Mouse (Mus musculus) limb, embryonic 13.5 days (tissue): ENCODE measurements at regions not wholly inside any gene's neighbourhood (a gene's known extent, or its start where the extent isn't known, plus 50 kb on each side); places are given as distances from the start of the nearest gene placed in this dataset.
A peak's percentile ranks its signal among the peaks of the same experiment; 100 is the strongest.

ENCODE experiments used
- ATAC-seq: fragments of 200-750 bp; cut with Nextera tagmentation; 2 replicates; pipeline ENCODE4 v1.8.0; 2017; ENCODE audit warnings: low read depth, moderate number of reproducible peaks, moderate TSS enrichment; ENCODE audit not compliant: low FRiP score
- H3K27ac ChIP-seq: fragments of 300-500 bp; sonication (generic); 2 replicates; pipeline ENCODE4 v1.5.1; 2015; ENCODE audit warnings: inconsistent platforms, mild to moderate bottlenecking, moderate library complexity
- H3K27me3 ChIP-seq: fragments of 300-500 bp; sonication (generic); 2 replicates; pipeline ENCODE4 v1.6.1; 2015; ENCODE audit warnings: mild to moderate bottlenecking, inconsistent platforms
- H3K36me3 ChIP-seq: fragments of 300-500 bp; sonication (generic); 2 replicates; pipeline ENCODE4 v1.6.1; 2015; ENCODE audit warnings: inconsistent platforms, mild to moderate bottlenecking, moderate library complexity
- H3K4me1 ChIP-seq: fragments of 300-500 bp; sonication (generic); 2 replicates; pipeline ENCODE4 v1.6.1; 2015; ENCODE audit warnings: inconsistent platforms
- H3K4me2 ChIP-seq: fragments of 300-500 bp; sonication (generic); replicated peaks from 2 replicates; pipeline ENCODE4 v1.6.1; 2015; ENCODE audit warnings: inconsistent platforms, mild to moderate bottlenecking, moderate library complexity
- H3K4me3 ChIP-seq: fragments of 300-500 bp; sonication (generic); 2 replicates; pipeline ENCODE4 v1.5.1; 2015; ENCODE audit warnings: moderate library complexity, mild to moderate bottlenecking, inconsistent platforms
- H3K9ac ChIP-seq: fragments of 300-500 bp; sonication (generic); 2 replicates; pipeline ENCODE4 v1.6.1; 2015; ENCODE audit warnings: mild to moderate bottlenecking, inconsistent platforms
- H3K9me3 ChIP-seq: fragments of 300-500 bp; sonication (generic); 2 replicates; pipeline ENCODE4 v1.6.1; 2016; ENCODE audit warnings: inconsistent platforms
- WGBS: fragments of 180-500 bp; shearing (Covaris S2); methylation state at CpG from one replicate; pipeline ENCODE4 v1.1.7; 2015; 5-methylcytosine and 5-hydroxymethylcytosine counted together

DNA sequence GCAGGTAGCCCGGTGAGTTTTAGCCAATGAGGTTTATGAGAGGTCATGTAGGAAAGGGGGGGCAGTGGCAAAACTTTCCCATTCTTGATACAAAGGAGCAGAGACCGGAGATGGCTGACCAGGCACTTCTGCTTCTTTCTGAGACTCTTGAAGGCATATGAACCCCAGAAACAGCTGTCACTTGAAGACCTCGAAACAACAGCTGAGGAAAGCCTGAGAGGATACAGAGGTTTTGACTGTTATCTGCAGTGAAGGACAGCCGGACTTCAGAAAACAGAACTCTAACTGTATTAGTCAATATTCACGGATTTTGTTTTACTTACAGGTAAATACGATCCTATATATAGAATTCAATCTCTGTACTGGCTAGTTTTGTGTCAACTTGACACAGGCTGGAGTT lies 50.0 kb upstream of the Tiparp start:
- H3K27me3 ChIP-seq = no peaks in the 10 kb centered on the region
- ATAC-seq = no peak
- peaks cover 10% of the 10 kb centered on the region; the same call in 1 of the 2 replicates for H3K4me1 ChIP-seq
- no peak overlapping the region for H3K4me2 ChIP-seq
- H3K9ac ChIP-seq = no peak overlapping the region
- 84% methylated on average over 6 of the region's 6 CpGs for WGBS
- no peak overlapping the region for H3K27ac ChIP-seq
- H3K4me3 ChIP-seq = no peak overlapping the region
- H3K36me3 ChIP-seq = no peaks in the 10 kb centered on the region
- H3K9me3 ChIP-seq = no peaks in the 10 kb centered on the region

DNA sequence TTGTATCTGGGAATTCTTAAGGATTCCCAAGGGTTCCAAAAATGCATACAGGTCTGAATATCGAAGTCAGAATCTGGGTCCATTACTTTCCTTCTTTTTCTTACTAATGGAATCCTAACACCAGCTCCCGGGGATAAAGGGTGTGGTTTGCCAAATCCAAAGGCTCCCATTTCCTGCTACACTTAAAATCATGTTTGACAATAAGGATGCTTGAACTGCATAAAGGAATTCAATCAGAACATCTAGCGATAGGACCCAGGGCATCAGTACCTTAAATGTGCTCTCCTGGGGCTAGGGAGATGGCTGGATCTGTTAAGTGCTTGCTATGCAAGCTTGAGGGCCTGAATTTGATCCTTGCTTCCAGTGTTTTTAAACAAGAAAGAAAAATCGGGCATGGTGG lies 51.1 kb upstream of the Tiparp start:
- no peak overlapping the region for H3K4me3 ChIP-seq
- no peaks in the 10 kb centered on the region for H3K27me3 ChIP-seq
- H3K27ac ChIP-seq = no peak overlapping the region
- peaks cover 8% of the 10 kb centered on the region; the same call in 1 of the 2 replicates for H3K4me1 ChIP-seq
- H3K4me2 ChIP-seq = no peak overlapping the region
- no peaks in the 10 kb centered on the region for H3K36me3 ChIP-seq
- no peak overlapping the region for H3K9ac ChIP-seq
- ATAC-seq = no peak
- WGBS = 70% methylated on average over 4 of the region's 4 CpGs
- H3K9me3 ChIP-seq = no peaks in the 10 kb centered on the region

DNA sequence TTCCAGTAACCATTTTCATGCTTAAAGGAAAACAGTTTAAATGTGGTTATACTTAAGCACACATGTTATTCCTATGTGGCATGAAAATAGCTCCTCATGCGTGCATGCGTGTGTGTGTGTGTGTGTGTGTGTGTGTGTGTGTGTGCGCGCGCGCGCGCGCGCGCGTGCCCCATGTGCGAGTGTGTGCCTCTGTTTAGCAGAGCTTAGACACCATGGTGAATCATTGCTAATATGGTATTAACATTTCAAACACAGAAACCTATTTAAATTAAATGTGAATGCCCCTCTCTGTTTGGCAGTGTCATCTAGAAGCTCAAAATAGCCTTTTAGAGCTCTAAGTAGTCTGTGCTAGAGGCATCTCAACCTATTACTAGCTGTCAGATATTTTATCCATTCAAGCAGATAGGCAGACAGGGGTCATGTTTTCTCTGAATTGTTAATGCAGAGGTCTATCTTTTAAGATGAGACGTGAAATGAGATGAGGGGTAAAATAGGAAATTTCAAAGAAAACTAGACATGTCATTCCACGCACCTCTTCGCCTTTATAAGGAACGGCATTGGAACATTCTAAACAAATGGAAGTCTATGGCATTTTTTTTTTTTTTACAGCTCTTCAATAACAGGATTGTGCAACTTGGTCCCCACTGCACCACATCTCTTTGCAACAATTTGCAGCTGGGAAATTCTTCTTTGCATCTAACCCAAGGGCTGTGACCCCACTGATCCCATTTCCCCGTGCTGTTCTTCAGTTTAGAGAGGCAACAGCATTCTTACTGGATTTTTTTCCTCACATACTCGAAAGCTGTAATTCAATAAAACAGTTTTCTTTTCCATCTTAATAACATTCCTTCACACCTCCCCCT lies 51.9 kb upstream of the Tiparp start:
- Histone ChIP-seq H3K9me3 (no peaks in the 10 kb centered on the region), H3K4me2 (no peak overlapping the region), H3K27me3 (no peaks in the 10 kb centered on the region), H3K9ac (no peak overlapping the region), H3K4me3 (no peak overlapping the region), H3K27ac (no peak overlapping the region), H3K4me1 (no peaks in the 10 kb centered on the region), H3K36me3 (no peaks in the 10 kb centered on the region)
- WGBS = 87% methylated on average over 19 of the region's 19 CpGs
- ATAC-seq = no peak

DNA sequence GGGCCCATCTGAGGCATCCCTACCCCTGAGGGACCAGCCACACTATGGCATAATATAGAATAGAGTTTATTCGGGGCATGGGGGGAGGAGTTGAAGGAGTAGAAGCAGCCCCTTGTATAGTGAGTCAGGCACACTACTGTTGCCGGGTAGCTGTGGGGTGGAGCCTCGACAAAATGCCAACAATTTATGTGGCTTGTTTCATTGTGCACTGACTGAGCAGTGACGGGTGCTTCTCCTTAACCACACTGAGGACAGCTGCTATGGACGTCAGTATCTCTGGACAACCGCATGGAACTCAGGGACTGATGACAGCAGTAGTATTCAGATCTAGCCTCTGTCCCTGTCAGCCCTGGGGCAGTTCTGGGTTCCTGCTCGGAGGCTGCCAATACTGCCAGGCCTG lies 53.6 kb upstream of the Tiparp start:
- no peak for ATAC-seq
- 76% methylated on average over 7 of the region's 7 CpGs for WGBS

DNA sequence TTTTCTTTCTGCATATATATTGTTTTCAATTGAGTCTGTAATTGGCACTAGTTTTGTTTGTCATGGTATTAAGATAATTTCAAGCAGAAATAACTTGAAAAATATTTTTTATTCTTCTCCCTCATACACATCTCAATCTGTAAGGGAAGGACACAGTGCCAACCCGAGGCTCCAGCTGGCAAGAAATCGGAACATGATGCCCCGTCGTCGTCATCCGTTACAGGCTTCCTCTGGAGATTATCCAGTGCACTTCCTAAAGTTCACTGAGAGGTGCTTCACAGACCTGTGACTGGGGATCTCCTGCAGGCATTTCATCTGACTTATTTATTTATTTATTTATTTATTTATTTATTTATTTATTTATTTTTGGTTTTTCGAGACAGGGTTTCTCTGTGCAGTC lies 56.4 kb upstream of the Tiparp start:
- H3K9ac ChIP-seq = no peak overlapping the region
- H3K27me3 ChIP-seq = no peaks in the 10 kb centered on the region
- no peaks in the 10 kb centered on the region for H3K4me1 ChIP-seq
- ATAC-seq = no peak
- no peaks in the 10 kb centered on the region for H3K9me3 ChIP-seq
- no peak overlapping the region for H3K4me2 ChIP-seq
- no peak overlapping the region for H3K27ac ChIP-seq
- 93% methylated on average over 7 of the region's 7 CpGs for WGBS
- H3K4me3 ChIP-seq = no peak overlapping the region
- H3K36me3 ChIP-seq = no peaks in the 10 kb centered on the region

More for the DNA sequence above, 53.6 kb upstream of the Tiparp start:
- H3K27ac ChIP-seq = no peak overlapping the region
- H3K9ac ChIP-seq = no peak overlapping the region
- no peak overlapping the region for H3K4me2 ChIP-seq
- H3K27me3 ChIP-seq = no peaks in the 10 kb centered on the region
- no peaks in the 10 kb centered on the region for H3K36me3 ChIP-seq
- no peaks in the 10 kb centered on the region for H3K4me1 ChIP-seq
- no peak overlapping the region for H3K4me3 ChIP-seq
- no peaks in the 10 kb centered on the region for H3K9me3 ChIP-seq

DNA sequence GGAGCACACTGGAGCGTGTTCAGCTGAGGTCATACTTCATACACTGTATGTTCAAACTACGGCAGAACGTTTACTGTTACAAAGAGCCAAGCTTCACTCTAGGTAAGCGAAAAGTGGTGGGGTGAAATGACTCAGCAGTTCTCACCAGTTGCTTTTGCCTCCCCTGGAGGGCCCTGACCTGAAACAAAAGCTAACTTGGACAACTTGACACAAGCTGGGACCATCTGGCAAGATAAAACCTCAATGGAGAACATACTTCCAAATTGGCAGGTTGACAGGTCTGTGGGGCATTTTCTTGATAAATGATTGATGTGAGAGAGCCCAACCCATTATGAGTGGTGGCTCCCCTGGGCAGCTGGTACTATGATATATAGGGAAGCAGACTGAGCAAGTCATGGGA lies 59.0 kb upstream of the Tiparp start:
- H3K27me3 ChIP-seq = no peaks in the 10 kb centered on the region
- no peaks in the 10 kb centered on the region for H3K9me3 ChIP-seq
- WGBS = 86% methylated on average over 4 of the region's 4 CpGs
- H3K4me2 ChIP-seq = no peak overlapping the region
- no peak overlapping the region for H3K27ac ChIP-seq
- ATAC-seq = no peak
- H3K9ac ChIP-seq = no peak overlapping the region
- no peak overlapping the region for H3K4me3 ChIP-seq
- no peaks in the 10 kb centered on the region for H3K4me1 ChIP-seq
- H3K36me3 ChIP-seq = no peaks in the 10 kb centered on the region

DNA sequence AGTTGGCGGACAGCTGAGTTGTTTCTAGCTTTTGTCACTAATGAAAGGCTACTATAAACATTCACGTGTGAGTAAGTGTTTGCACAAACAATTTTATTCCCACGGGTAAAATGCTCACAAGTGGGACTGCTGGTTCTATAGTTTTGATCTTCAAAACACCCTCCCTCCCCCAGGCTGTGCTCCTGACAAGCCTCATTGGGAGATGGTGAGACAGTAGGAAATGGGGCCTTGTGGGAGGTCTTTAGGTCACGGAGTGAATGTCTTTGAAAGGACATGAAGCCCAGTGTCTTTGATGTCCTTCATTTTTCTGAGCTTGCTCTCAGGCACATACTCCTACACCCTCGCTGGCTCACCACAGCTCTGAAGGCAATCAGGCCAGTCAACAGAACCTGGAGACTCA lies 63.4 kb upstream of the Tiparp start:
- 58% methylated on average over 5 of the region's 5 CpGs for WGBS
- Histone ChIP-seq H3K36me3 (no peaks in the 10 kb centered on the region), H3K27ac (no peak overlapping the region), H3K4me1 (no peaks in the 10 kb centered on the region; the same call in 1 of the 2 replicates), H3K9me3 (no peaks in the 10 kb centered on the region), H3K4me3 (no peak overlapping the region), H3K4me2 (no peak overlapping the region), H3K9ac (no peak overlapping the region), H3K27me3 (no peaks in the 10 kb centered on the region)
- ATAC-seq = no peak

DNA sequence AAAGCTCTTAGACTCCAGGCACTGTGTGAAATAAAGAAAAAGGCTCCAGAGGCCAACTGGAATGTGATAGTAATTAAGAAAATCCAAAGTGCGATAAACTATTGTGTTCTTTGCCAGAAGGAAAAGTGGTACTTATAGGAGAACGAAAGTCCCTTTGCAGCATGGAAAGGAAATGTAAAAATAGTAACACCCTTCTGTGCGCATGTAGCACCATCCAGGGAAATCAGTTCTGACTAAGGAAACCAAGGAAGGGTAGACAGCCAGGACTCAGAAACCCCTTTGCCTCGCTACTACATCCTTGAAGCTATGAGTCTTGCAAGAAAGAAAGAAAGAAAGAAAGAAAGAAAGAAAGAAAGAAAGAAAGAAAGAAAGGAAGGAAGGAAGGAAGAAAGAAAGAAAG lies 67.3 kb upstream of the Tiparp start:
- Histone ChIP-seq H3K4me3 (no peak overlapping the region), H3K4me1 (peaks cover 2% of the 10 kb centered on the region), H3K9me3 (no peaks in the 10 kb centered on the region), H3K27ac (no peak overlapping the region), H3K4me2 (no peak overlapping the region), H3K36me3 (no peaks in the 10 kb centered on the region), H3K27me3 (no peaks in the 10 kb centered on the region), H3K9ac (no peak overlapping the region)
- WGBS = 50% methylated on average over 4 of the region's 4 CpGs
- no peak for ATAC-seq

DNA sequence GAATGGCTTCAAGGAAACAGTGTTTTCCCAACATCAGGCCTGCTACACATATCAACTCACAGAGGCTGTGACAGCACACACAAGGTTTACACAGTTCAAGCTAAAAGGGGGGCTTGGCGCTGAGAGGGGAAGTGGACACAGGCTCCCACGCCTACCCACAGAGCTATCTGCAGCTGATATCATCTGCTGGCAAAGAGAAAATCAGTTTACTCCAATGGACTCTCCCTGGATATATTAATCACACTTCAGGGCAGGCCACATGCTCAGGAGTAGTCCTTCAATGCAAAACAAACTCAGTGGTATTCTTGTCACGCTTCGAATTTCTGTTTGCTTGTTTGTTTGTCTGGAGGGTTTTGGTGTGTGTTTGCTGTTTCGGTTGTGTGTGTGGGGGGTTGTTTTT lies 67.3 kb upstream of the Ssr3 start:
- ATAC-seq = no peak
- Histone ChIP-seq H3K4me1 (peaks cover 10% of the 10 kb centered on the region), H3K9me3 (no peaks in the 10 kb centered on the region), H3K27me3 (no peaks in the 10 kb centered on the region), H3K4me3 (no peak overlapping the region), H3K36me3 (no peaks in the 10 kb centered on the region), H3K4me2 (no peak overlapping the region), H3K27ac (no peak overlapping the region), H3K9ac (no peak overlapping the region)
- WGBS = 89% methylated on average over 5 of the region's 5 CpGs

DNA sequence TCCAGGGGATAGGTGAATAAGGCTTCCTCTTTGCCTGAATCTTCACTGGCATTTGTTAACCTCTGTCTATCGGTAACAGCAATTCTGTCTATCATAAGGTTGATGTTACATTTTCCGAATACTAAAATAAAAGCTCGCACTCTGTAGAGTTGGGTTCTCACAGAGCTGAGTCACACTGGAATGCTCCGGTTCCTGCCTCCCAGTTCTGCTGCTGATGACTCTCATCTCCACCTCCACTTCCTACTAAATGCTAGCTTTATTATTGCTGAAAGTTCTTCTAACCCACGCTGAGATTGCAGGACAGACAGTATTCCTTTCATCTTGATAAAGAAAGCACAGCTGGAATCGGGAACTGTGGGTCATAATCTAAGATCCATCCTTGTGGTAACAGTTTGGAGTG lies 65.5 kb upstream of the Ssr3 start:
- peaks cover 10% of the 10 kb centered on the region for H3K4me1 ChIP-seq
- no peaks in the 10 kb centered on the region for H3K36me3 ChIP-seq
- no peak overlapping the region for H3K9ac ChIP-seq
- H3K9me3 ChIP-seq = no peaks in the 10 kb centered on the region
- H3K4me3 ChIP-seq = no peak overlapping the region
- H3K4me2 ChIP-seq = no peak overlapping the region
- 62% methylated on average over 6 of the region's 6 CpGs for WGBS
- no peak overlapping the region for H3K27ac ChIP-seq
- H3K27me3 ChIP-seq = no peaks in the 10 kb centered on the region
- no peak for ATAC-seq

DNA sequence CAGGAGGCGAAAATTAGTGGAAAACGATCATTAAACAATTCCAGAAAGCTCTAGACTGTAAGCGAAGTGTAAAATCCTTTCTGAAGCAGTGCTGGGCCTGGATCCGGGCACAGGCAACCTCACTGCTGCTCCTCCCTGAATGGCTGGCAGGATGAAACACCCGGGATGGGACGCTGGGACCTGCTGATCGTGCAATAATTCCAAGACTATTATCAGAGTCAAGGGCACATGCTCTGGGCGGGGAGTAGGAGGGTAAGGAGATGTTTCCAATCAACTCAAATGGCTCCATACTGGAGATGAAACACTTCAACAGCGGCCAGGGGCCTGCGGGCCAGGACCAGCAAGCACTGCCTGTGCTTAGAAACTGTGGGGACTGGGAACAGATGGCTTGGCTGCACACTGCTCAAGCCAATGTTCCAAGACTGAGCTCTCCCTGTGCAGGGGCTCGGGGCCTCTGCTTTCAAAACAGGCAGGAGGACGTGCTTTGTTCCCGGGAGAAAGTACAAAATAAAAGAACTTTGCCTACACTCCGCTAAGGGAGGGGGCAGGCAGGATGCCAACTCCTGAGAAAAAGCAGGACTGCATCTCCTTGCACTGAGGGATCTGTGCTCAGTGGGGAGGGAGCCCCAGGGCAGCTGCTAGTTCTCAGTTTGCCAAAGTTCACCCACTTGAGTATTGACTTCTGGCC lies 63.3 kb upstream of the Ssr3 start:
- H3K9ac ChIP-seq = 0 out of 2 replicates have a peak overlapping the region, but pooled peaks have one; percentile 46
- H3K27me3 ChIP-seq = no peaks in the 10 kb centered on the region
- peak; percentile 88 for ATAC-seq
- H3K4me3 ChIP-seq = no peak overlapping the region
- WGBS = 25% methylated on average over 14 of the region's 14 CpGs
- no peaks in the 10 kb centered on the region for H3K9me3 ChIP-seq
- H3K36me3 ChIP-seq = no peaks in the 10 kb centered on the region
- peaks cover 13% of the 10 kb centered on the region for H3K4me1 ChIP-seq
- H3K4me2 ChIP-seq = peak overlapping the region; percentile 34
- H3K27ac ChIP-seq = peak overlapping the region; percentile 88

DNA sequence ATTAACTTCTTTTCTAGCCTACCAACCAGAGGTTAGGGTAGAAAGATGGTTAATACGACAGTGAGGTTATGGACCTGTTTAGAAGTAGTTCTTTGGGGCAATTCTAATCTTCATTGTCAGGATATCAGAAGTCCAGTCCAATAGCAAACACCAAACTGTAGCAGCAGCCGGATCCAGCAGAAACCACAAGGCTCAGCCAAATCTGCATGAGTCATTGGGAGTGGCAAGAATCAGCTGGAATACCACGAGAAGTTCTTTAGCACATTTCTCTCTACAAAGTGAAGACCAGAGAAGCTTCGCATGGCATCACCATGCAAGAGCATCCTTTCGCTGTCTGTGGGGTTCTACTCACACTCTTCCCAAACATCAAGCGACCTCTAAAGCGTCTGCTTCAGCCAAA lies 61.9 kb upstream of the Ssr3 start:
- WGBS = 92% methylated on average over 7 of the region's 7 CpGs
- H3K27me3 ChIP-seq = no peaks in the 10 kb centered on the region
- no peak for ATAC-seq
- no peaks in the 10 kb centered on the region for H3K9me3 ChIP-seq
- H3K4me2 ChIP-seq = no peak overlapping the region
- H3K27ac ChIP-seq = no peak overlapping the region
- no peak overlapping the region for H3K4me3 ChIP-seq
- peaks cover 13% of the 10 kb centered on the region for H3K4me1 ChIP-seq
- H3K9ac ChIP-seq = no peak overlapping the region
- no peaks in the 10 kb centered on the region for H3K36me3 ChIP-seq
